Mouse (Mus musculus) liver, adult 2 months (tissue): Measurements from ENCODE around the gene Wipf3.

Experiments used
- CTCF ChIP-seq: fragments of 200-500 bp; IDR thresholded peaks from 2 replicates; pipeline ENCODE4 v1.5.1; 2011; ENCODE audit warnings: low read depth, low read length, control low read depth
- POLR2A ChIP-seq: fragments of 200-500 bp; IDR thresholded peaks from 2 replicates; pipeline ENCODE4 v1.6.1; 2011; ENCODE audit warnings: low read length, control low read depth; ENCODE audit not compliant: insufficient read depth; ENCODE audit errors: extremely low read depth

DNA sequence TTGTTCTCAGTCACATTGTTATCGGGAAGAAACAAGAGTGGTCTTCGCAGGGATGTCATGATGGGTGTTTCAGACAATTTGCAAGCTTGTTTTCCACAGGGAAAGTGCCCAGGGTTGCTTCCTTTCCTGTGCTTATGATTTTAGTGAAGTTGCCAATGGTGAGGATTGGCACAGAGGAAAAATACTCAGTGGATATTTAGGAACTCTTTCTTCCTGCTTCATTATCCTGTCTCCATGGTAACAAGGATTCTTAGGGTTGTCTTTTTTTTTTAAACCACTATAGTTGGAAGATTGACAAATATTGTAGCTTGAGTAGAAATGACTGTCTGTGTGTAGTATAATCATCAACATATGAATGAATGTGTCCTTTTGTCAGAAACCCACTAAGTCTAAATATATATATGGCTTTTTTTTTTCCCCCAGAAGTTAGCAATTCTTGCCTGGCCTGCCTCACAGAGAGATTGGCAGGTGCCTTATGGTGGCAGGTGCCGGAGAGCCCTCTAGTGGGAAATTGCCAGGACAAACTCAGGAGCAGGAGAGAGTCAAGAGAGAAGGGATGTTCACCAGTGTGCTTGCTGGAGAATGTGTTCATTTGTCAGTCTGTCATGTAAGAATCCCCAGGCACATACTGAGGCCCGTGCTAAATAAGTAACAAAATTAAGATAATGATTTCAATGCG, 49.4 kb downstream of the Wipf3 start:
- TF ChIP-seq POLR2A (no peak), CTCF (peak; percentile 66)
